Comparison of ENCODE assay signal across 20 mouse cellular contexts in the genomic region with DNA sequence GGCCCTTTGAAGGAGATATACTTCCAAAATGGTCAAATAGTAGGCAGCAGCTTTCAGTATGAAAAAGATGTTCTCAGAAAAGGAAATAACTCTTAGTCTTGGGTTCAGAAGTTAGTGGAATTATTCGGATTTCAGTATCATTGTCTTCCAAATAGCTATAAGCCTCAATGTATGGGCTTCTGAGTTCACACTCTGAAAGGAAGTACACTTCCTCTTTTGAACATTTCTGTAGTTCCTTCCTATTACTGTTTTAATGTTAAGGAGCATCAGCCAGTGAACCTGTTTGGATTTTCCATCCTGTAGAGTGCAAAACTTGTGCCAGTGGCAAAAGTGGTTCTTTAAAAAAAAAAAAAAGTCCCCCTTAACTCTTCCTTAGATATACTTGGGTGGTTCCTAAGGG. TPM values are rescaled to one million over a fixed set of nuclear protein-coding genes. Genes with fewer than 3 reads are reported as not detected.
"Had no signal": no experiment of that assay in that cellular context is flagged by ENCODE, and none has a peak within 500 bp of the region (broad histone marks: within the 10 kb centered on the region; RNA-seq: fewer than 3 reads in every experiment).

No protein-coding gene starts in this region.

- H3K4me3 ChIP-seq: kidney, embryonic 15.5 days; left cerebral cortex, adult 2 months; liver, embryonic 13.5 days; midbrain, embryonic 12.5 days; midbrain, embryonic 15.5 days; neural tube, embryonic 12.5 days; neural tube, embryonic 15.5 days; stomach, embryonic 15.5 days had no signal

- H3K27ac ChIP-seq: kidney, embryonic 15.5 days; left cerebral cortex, adult 2 months; liver, embryonic 13.5 days; midbrain, embryonic 12.5 days; midbrain, embryonic 15.5 days; neural tube, embryonic 12.5 days; neural tube, embryonic 15.5 days; stomach, embryonic 15.5 days had no signal

- H3K4me2 ChIP-seq: kidney, embryonic 15.5 days; liver, embryonic 13.5 days; midbrain, embryonic 12.5 days; midbrain, embryonic 15.5 days; neural tube, embryonic 12.5 days; neural tube, embryonic 15.5 days; stomach, embryonic 15.5 days had no signal

- H3K9ac ChIP-seq: kidney, embryonic 15.5 days; liver, embryonic 13.5 days; midbrain, embryonic 12.5 days; midbrain, embryonic 15.5 days; neural tube, embryonic 12.5 days; neural tube, embryonic 15.5 days; stomach, embryonic 15.5 days had no signal

- ATAC-seq: midbrain, embryonic 15.5 days had no signal

- H3K9me3 ChIP-seq: kidney, embryonic 15.5 days; liver, embryonic 13.5 days; midbrain, embryonic 12.5 days; midbrain, embryonic 15.5 days; neural tube, embryonic 12.5 days; neural tube, embryonic 15.5 days; stomach, embryonic 15.5 days had no signal

- H3K4me1 ChIP-seq: kidney, embryonic 15.5 days; liver, embryonic 13.5 days; midbrain, embryonic 12.5 days; midbrain, embryonic 15.5 days; neural tube, embryonic 12.5 days; neural tube, embryonic 15.5 days; stomach, embryonic 15.5 days had no signal

- H3K27me3 ChIP-seq: kidney, embryonic 15.5 days; liver, embryonic 13.5 days; midbrain, embryonic 12.5 days; midbrain, embryonic 15.5 days; neural tube, embryonic 12.5 days; neural tube, embryonic 15.5 days; stomach, embryonic 15.5 days had no signal

- DNase-seq: kidney, postnatal 10 days; kidney, postnatal 36 days; layer of hippocampus, postnatal 36 days; liver, embryonic 13.5 days; lung, adult 2 months; lung, postnatal 14 days; lung, postnatal 4 days; right cerebral cortex, adult 18-20 months; right cerebral cortex, postnatal 14 days; right cerebral cortex, postnatal 4 days; thymus, postnatal 25 days had no signal

RNA-seq across cellular contexts. Expression of gene Amhr2, which starts 13.1 kb away (rescaled TPM):
- total RNA-seq: megakaryocyte progenitor cell, adult 5-6 weeks had no signal
- polyA plus RNA-seq: limb, embryonic 11.5 days; midbrain, embryonic 12.5 days had no signal
